Mouse (Mus musculus) heart, postnatal 0 days (tissue): ENCODE measurements around the gene Meis1. TPM values are rescaled to one million over a fixed set of nuclear protein-coding genes. Genes with fewer than 3 reads are reported as not detected.

Experiments
- ATAC-seq: fragments of 200-750 bp; cut with Nextera tagmentation; 2 replicates; pipeline ENCODE4 v1.8.0; 2017; ENCODE audit warnings: low read depth, moderate number of reproducible peaks, moderate library complexity; ENCODE audit not compliant: insufficient read depth
- DNase-seq: peaks from one replicate; pipeline ENCODE4 v3.0.0-alpha.2; 2016; ENCODE audit warnings: low spot score
- H3K27ac ChIP-seq: fragments of 300-500 bp; sonication (generic); 2 replicates; pipeline ENCODE4 v1.5.1; 2014; ENCODE audit warnings: low read depth, mild to moderate bottlenecking
- H3K27me3 ChIP-seq: fragments of 300-500 bp; sonication (generic); 2 replicates; pipeline ENCODE4 v1.6.1; 2014; ENCODE audit warnings: low read length, mixed read lengths; ENCODE audit not compliant: control insufficient read depth, insufficient read depth
- H3K36me3 ChIP-seq: fragments of 300-500 bp; sonication (generic); replicated peaks from 2 replicates; pipeline ENCODE4 v1.6.1; 2014; ENCODE audit warnings: low read length, mixed read lengths; ENCODE audit not compliant: control insufficient read depth, insufficient read depth
- H3K4me1 ChIP-seq: fragments of 300-500 bp; sonication (generic); 2 replicates; pipeline ENCODE4 v1.6.1; 2014; ENCODE audit warnings: antibody characterized with exemption; ENCODE audit not compliant: control insufficient read depth, insufficient read depth
- H3K4me2 ChIP-seq: fragments of 300-500 bp; sonication (generic); 2 replicates; pipeline ENCODE4 v1.6.1; 2014; ENCODE audit warnings: low read depth, mild to moderate bottlenecking, low read length, moderate library complexity
- H3K4me3 ChIP-seq: fragments of 300-500 bp; sonication (generic); 2 replicates; pipeline ENCODE4 v1.5.1; 2014; ENCODE audit warnings: low read depth, low read length
- H3K9ac ChIP-seq: fragments of 300-500 bp; sonication (generic); replicated peaks from 2 replicates; pipeline ENCODE4 v1.6.1; 2014; ENCODE audit warnings: low read depth, low read length, mixed read lengths
- H3K9me3 ChIP-seq: fragments of 300-500 bp; sonication (generic); replicated peaks from 2 replicates; pipeline ENCODE4 v1.6.1; 2016; ENCODE audit warnings: low read length; ENCODE audit not compliant: control insufficient read depth
- CTCF ChIP-seq: IDR thresholded peaks from 2 replicates; pipeline ENCODE4 v1.5.1; 2016; ENCODE audit warnings: antibody characterized with exemption, control low read depth, low read depth
- EP300 ChIP-seq: IDR thresholded peaks from 2 replicates; pipeline ENCODE4 v1.6.1; 2016; ENCODE audit warnings: antibody characterized with exemption, low read depth
- WGBS: fragments of 180-500 bp; shearing (Covaris S2); extraction: QIAGEN DNeasy Blood & Tissue Kit; methylation state at CpG from one replicate; pipeline ENCODE4 v1.1.7; 2014; 5-methylcytosine and 5-hydroxymethylcytosine counted together
- polyA plus RNA-seq: library from polyadenylated mRNA; unstranded; fragments of >200 nt; fragmentation: Nextera tagmentation; extraction: Ambion mirVana; gene quantifications from 2 replicates; pipeline ENCODE4 v1.2.1, GENCODE M21; 2015
- total RNA-seq: library from RNA; depleted of rRNA; stranded (reverse); fragments of >200 nt; gene quantifications from 2 replicates; pipeline ENCODE4 v1.2.3, GENCODE M21; 2014; ENCODE audit warnings: low replicate concordance

Meis1 gene
- total and polyA plus RNA-seq, 2 experiments from 2014 or later, result 34.8 to 35.4 TPM

DNA sequence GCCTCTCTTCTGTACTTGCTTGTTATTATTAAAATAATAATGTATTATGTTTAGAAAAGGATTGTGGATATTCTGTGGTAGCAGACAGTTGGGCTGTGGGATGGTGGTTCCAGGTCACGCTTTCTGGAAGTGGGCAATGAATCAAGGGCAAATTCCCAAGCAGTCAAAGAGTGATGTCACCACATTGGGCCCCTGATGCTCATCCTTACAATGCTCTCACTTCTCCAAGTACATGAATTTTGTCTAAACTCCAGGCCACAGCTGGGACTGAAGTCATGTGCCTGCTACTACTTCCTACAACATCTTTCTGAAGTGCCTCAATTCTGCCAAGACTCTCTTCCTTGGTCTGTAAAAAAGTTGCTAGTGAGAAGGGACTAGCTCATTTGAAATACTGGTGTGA, 59.3 kb downstream of the Meis1 start:
- Histone ChIP-seq H3K4me2 (no peak overlapping the region), H3K4me1 (peaks cover 76% of the 10 kb centered on the region), H3K27ac (peak overlapping the region; percentile 91), H3K9me3 (no peaks in the 10 kb centered on the region), H3K27me3 (no peaks in the 10 kb centered on the region), H3K36me3 (no peaks in the 10 kb centered on the region), H3K4me3 (no peak overlapping the region), H3K9ac (no peak overlapping the region)
- no peak for TF ChIP-seq EP300
- no peak for TF ChIP-seq CTCF
- no peak for DNase-seq
- ATAC-seq, result no peak
- WGBS, result 41% methylated on average over 1 of the region's 1 CpGs

DNA sequence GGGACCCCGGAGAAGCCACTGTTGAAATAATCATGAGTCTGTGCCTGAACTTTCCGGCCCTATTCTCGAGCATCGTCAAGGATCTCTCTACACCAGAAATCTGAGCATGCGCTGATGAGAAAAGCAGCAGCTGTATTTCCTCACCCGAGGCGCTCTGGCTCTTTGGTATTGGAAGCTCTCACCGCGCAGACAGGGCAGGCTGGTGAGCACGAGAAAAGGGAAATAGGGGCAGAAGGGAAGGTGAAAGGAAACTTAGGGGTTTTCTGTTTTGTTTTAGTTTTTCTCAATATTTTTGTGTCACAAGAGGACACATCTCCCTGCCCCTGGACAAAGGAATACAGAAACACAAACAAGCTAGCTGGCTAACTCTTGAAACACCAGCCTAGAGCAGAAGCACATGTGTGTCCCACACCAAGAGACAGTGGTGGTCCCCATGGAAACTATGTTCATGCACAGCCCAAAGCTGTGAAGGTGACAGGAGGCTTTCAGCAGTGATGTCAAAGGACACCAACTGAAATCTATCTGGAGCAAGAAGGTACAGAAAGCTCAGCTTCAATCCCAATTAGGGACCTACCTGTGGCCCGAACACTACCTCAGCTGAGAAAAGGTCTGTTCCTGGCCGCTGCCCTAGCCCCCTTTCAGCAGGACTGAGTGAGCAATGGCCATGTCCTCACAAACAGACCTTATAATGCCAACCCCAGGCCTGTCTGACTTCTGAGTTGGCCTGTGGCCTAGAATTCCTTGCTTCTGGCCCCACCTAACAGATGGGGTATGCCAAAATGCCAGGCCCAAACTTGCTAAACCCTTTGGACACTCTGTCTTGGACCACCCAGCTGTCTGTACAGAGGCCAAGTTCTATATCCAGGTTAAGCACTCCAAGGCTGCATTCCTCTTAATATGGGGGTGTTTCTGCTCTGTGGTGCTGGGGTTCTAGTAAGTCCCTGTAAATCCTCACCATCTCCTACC, 60.7 kb downstream of the Meis1 start:
- peak overlapping the region; percentile 13; the same call in 1 of the 2 replicates for H3K9ac ChIP-seq
- H3K9me3 ChIP-seq, result no peaks in the 10 kb centered on the region
- H3K27me3 ChIP-seq, result no peaks in the 10 kb centered on the region
- peak; percentile 69 for TF ChIP-seq EP300
- TF ChIP-seq CTCF, result no peak
- DNase-seq (peak; percentile 83), ATAC-seq (peak; percentile 81)
- H3K27ac ChIP-seq, result peak overlapping the region; percentile 91
- peaks cover 64% of the 10 kb centered on the region for H3K4me1 ChIP-seq
- peak overlapping the region; percentile 54 for H3K4me2 ChIP-seq
- H3K36me3 ChIP-seq, result 0 out of 2 replicates have a peak, but pooled peaks cover 4% of the 10 kb centered on the region
- whole genome bisulfite sequencing, result 9% methylated on average over 12 of the region's 12 CpGs
- peak overlapping the region; percentile 29 for H3K4me3 ChIP-seq

DNA sequence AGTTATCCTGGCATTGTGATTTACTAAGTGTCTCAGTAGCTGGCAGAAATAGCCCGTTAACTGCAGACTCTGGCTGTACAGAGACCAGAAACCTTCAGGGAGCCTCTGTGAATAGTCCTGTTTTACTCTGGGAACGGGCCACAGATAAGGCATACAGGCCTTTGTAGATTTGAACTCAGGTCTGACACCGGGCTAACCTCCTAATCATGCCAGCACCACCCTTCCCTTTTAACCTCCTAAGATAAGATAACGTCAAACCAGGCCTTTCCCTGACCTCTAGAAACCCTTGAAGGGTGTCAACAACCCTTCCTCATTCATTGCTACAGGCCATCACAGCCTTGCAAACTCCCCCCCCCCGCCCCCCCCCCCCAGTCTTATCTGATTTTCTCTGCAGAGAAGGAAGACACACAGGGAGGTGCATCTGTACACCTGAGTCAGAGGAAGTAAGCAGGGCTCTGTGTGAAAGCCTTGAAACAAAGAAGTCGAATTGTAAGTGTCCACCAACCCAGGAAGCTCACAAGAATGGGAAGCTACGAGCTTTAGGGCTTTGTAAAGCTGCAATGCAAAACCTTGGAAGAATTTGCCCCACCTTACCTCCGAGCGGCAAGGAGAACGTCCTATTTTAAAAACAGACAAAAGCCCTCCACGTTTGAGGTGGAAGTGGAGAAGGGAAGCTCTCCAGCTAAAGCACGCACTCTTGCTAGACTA, 61.5 kb downstream of the Meis1 start:
- peaks cover 55% of the 10 kb centered on the region for H3K4me1 ChIP-seq
- peak overlapping the region; percentile 54 for H3K4me2 ChIP-seq
- TF ChIP-seq CTCF, result no peak
- no peak for TF ChIP-seq EP300
- DNase-seq (no peak), ATAC-seq (no peak)
- H3K4me3 ChIP-seq, result peak overlapping the region; percentile 29
- peak overlapping the region; percentile 91 for H3K27ac ChIP-seq
- 0 out of 2 replicates have a peak, but pooled peaks cover 4% of the 10 kb centered on the region for H3K36me3 ChIP-seq
- H3K27me3 ChIP-seq, result no peaks in the 10 kb centered on the region
- no peaks in the 10 kb centered on the region for H3K9me3 ChIP-seq
- 10% methylated on average over 12 of the region's 12 CpGs for WGBS
- peak overlapping the region; percentile 13; the same call in 1 of the 2 replicates for H3K9ac ChIP-seq

DNA sequence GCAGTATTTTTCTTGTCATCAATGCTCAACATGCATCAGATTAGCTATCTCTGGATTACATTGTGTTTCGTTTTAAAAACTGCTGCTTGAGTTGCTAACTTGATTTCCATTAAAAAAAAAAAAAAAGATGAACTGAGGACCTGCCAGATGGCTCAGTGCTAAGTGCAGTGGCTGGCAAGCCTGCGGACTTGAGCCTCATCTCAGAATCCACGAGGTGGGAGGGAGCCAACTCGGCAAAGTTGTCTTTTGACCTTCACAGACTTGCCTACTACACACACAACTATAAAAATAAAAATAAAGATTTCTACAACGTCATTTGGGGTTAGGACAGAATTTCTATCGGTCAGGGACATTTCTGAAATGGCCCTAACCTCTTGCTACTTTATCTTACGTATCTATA, 62.8 kb downstream of the Meis1 start:
- Histone ChIP-seq H3K4me1 (peaks cover 44% of the 10 kb centered on the region), H3K9ac (no peak overlapping the region), H3K9me3 (no peaks in the 10 kb centered on the region), H3K4me2 (no peak overlapping the region), H3K4me3 (no peak overlapping the region), H3K27me3 (no peaks in the 10 kb centered on the region), H3K36me3 (0 out of 2 replicates have a peak, but pooled peaks cover 4% of the 10 kb centered on the region), H3K27ac (peak overlapping the region; percentile 91)
- DNase-seq (no peak), ATAC-seq (no peak)
- no peak for TF ChIP-seq CTCF
- TF ChIP-seq EP300, result no peak
- WGBS, result 44% methylated on average over 7 of the region's 7 CpGs

DNA sequence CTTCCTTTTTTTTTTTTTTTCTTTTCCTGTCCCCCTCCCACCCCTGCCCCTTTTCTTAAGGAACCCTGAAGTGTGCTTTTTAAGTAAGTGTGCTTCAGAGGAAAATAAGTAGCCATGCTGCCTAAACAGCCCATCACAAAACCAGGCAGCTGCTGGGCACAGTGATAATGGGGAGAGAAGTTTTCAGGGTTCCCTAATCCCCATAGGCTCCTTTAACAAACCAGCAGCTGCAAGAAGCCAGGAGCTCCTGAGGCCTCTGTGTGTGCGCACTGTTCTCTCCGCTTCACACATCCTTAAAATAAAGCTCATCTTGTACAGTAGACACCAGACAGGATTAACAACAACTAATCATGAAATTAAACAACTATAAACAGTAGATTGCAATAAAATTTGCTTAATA, 63.9 kb downstream of the Meis1 start:
- Histone ChIP-seq H3K36me3 (0 out of 2 replicates have a peak, but pooled peaks cover 4% of the 10 kb centered on the region), H3K4me2 (no peak overlapping the region), H3K4me1 (peaks cover 41% of the 10 kb centered on the region), H3K9me3 (no peaks in the 10 kb centered on the region), H3K4me3 (no peak overlapping the region), H3K27ac (no peak overlapping the region), H3K9ac (no peak overlapping the region), H3K27me3 (no peaks in the 10 kb centered on the region)
- TF ChIP-seq CTCF (no peak), EP300 (no peak)
- no peak for DNase-seq
- 86% methylated on average over 2 of the region's 2 CpGs for WGBS
- no peak for ATAC-seq
